Mouse (Mus musculus) embryonic facial prominence, embryonic 14.5 days (tissue): ENCODE results near the gene Zbtb7b. TPM values are rescaled to one million over a fixed set of nuclear protein-coding genes. Genes with fewer than 3 reads are reported as not detected.

Experiments
- ATAC-seq: fragments of 200-750 bp; cut with Nextera tagmentation; 2 replicates; pipeline ENCODE4 v1.8.0; 2017; ENCODE audit warnings: low read depth, moderate number of reproducible peaks, moderate TSS enrichment
- DNase-seq: peaks from one replicate; pipeline ENCODE4 v3.0.0-alpha.2; 2015; ENCODE audit warnings: low spot score
- H3K27ac ChIP-seq: fragments of 300-500 bp; sonication (generic); replicated peaks from 2 replicates; pipeline ENCODE4 v1.5.1; 2014; ENCODE audit warnings: low read depth, mild to moderate bottlenecking, low read length, moderate library complexity
- H3K27me3 ChIP-seq: fragments of 300-500 bp; sonication (generic); replicated peaks from 2 replicates; pipeline ENCODE4 v1.6.1; 2014; ENCODE audit warnings: low read length; ENCODE audit not compliant: control insufficient read depth, insufficient read depth
- H3K36me3 ChIP-seq: fragments of 300-500 bp; sonication (generic); 2 replicates; pipeline ENCODE4 v1.6.1; 2014; ENCODE audit warnings: low read length, mixed read lengths; ENCODE audit not compliant: control insufficient read depth, insufficient read depth
- H3K4me1 ChIP-seq: fragments of 300-500 bp; sonication (generic); 2 replicates; pipeline ENCODE4 v1.6.1; 2014; ENCODE audit warnings: antibody characterized with exemption, low read length; ENCODE audit not compliant: control insufficient read depth, insufficient read depth
- H3K4me2 ChIP-seq: fragments of 300-500 bp; sonication (generic); 2 replicates; pipeline ENCODE4 v1.6.1; 2014; ENCODE audit warnings: low read depth, mild to moderate bottlenecking, low read length, moderate library complexity, mixed read lengths
- H3K4me3 ChIP-seq: fragments of 300-500 bp; sonication (generic); 2 replicates; pipeline ENCODE4 v1.5.1; 2014; ENCODE audit warnings: low read depth, mild to moderate bottlenecking, low read length
- H3K9ac ChIP-seq: fragments of 300-500 bp; sonication (generic); 2 replicates; pipeline ENCODE4 v1.6.1; 2014; ENCODE audit warnings: low read depth, mild to moderate bottlenecking, low read length, moderate library complexity, mixed read lengths
- H3K9me3 ChIP-seq: fragments of 300-500 bp; sonication (generic); 2 replicates; pipeline ENCODE4 v1.6.1; 2016; ENCODE audit warnings: low read length; ENCODE audit not compliant: control insufficient read depth
- WGBS: fragments of 180-500 bp; shearing (Covaris S2); extraction: QIAGEN DNeasy Blood & Tissue Kit; methylation state at CpG from one replicate; pipeline ENCODE4 v1.1.7; 2014; 5-methylcytosine and 5-hydroxymethylcytosine counted together
- polyA plus RNA-seq: library from polyadenylated mRNA; unstranded; fragments of >200 nt; fragmentation: Nextera tagmentation; extraction: Ambion mirVana; gene quantifications from 2 replicates; pipeline ENCODE4 v1.2.1, GENCODE M21; 2014

Gene Zbtb7b
- polyA plus RNA-seq, 1 experiment from 2014 or later = 3.6 TPM

DNA sequence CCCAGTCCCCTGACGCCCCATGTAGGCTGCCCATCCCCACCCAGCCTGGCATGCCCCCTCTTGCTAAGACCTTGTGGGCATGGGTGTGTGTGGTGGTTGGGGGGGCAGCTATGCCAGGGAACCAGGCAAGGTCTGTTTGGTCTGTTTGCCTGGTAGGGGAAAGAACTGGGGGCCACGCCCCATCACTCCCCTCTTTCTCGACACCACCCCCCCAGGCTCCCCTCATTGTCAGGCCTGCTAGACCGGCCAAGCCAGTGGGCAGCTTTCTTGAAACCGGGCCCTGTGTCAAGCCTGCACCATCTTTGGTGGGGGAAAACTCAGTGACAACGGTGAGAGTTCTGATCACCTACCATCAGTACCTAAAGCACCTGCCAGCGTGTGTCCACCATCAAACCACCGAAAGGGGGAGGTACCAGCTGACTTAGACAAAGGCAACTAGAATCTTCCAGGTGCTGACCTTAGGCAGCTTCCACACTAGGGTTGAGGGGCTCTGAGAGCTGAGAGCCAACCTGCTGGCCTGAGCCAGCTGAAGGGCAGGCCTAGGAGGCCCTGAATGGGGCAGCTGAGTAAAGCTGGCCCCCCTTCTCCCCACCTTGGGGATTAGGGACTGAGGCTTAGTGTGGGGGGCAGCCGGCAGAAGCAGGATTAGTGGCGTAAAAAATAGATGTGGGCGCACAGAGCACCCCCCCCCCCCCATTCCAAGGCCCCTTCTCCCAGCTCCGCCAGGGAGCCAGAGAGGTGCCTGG is 10.1 kb downstream of the Zbtb7b start:
- Histone ChIP-seq H3K9ac (0 out of 2 replicates have a peak overlapping the region, but pooled peaks have one; percentile 19), H3K36me3 (0 out of 2 replicates have a peak, but pooled peaks cover under 1% of the 10 kb centered on the region), H3K9me3 (no peaks in the 10 kb centered on the region), H3K27me3 (no peaks in the 10 kb centered on the region), H3K27ac (no peak overlapping the region; the same call in 1 of the 2 replicates), H3K4me2 (peak overlapping the region; percentile 7; the same call in 1 of the 2 replicates), H3K4me3 (no peak overlapping the region), H3K4me1 (peaks cover 13% of the 10 kb centered on the region; the same call in 1 of the 2 replicates)
- ATAC-seq (peak; percentile 38; the same call in 1 of the 2 replicates), DNase-seq (no peak)
- WGBS = 57% methylated on average over 9 of the region's 12 CpGs

DNA sequence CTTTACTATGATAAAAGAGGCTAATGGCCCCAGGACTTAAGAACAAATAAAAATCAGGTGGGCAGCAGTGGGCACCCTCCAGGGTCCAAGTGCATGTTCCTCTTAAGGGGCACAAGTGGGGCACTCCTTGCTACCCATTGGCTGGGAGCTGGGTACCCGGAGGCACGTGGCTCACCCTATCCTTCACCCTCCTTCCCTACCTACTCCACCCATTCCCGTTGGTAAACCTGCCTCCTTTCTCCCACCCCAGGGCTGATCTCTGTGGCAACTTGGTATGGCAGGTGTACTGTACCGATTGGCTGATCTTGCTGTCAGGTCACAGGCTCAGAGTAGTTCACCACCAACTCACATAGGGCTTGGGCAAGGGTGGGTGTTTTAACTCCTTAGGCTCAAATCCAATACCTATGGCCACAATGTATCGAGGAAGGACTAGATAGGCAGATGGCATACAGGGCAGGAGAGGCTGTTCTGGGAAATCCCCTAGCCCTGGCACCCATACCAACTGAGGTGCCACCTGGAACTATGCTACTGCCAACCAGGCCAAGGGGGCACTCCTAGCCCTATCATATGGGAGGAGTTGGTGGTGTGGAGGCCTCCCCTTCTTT is 10.8 kb downstream of the Zbtb7b start:
- no peaks in the 10 kb centered on the region for H3K27me3 ChIP-seq
- H3K4me2 ChIP-seq = no peak overlapping the region
- peaks cover 13% of the 10 kb centered on the region; the same call in 1 of the 2 replicates for H3K4me1 ChIP-seq
- no peak for DNase-seq
- no peaks in the 10 kb centered on the region for H3K9me3 ChIP-seq
- no peak overlapping the region for H3K9ac ChIP-seq
- no peak overlapping the region for H3K4me3 ChIP-seq
- H3K27ac ChIP-seq = no peak overlapping the region
- 0 out of 2 replicates have a peak, but pooled peaks cover 5% of the 10 kb centered on the region for H3K36me3 ChIP-seq
- 76% methylated on average over 5 of the region's 5 CpGs for WGBS
- ATAC-seq = no peak

DNA sequence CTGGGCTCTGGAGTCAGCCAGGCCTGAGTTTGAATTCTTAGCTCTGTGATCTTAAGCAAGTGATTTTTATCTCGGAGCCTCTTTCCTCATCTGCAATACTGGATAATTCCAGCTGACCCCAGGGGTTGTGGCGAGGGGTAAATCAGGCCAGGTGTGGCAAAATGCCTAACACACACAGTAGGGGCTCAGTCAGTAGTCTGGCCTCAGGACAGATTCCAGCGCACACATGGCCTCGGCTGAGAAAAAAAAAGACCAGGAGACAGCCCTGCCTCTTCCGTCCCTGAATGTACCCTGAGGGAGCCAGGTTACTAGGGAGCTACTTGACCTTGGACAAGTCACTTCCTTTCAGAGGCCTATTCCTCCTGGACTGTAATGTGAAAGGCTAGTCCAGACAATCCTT is 11.6 kb downstream of the Zbtb7b start:
- DNase-seq (no peak), ATAC-seq (no peak)
- 63% methylated on average over 5 of the region's 5 CpGs for WGBS
- Histone ChIP-seq H3K36me3 (0 out of 2 replicates have a peak, but pooled peaks cover 5% of the 10 kb centered on the region), H3K9me3 (no peaks in the 10 kb centered on the region), H3K4me3 (no peak overlapping the region), H3K4me2 (no peak overlapping the region), H3K4me1 (peaks cover 13% of the 10 kb centered on the region; the same call in 1 of the 2 replicates), H3K27me3 (no peaks in the 10 kb centered on the region), H3K27ac (no peak overlapping the region), H3K9ac (no peak overlapping the region)

- WGBS = 84% methylated on average over 9 of the region's 9 CpGs
- no peaks in the 10 kb centered on the region for H3K9me3 ChIP-seq
- ATAC-seq = no peak
These were observed 12.3 kb downstream of the Zbtb7b start for GRCm38 (mm10) chr3:89382033-89382882.

GRCm38 (mm10) chr3:89381233-89381632 is 13.3 kb downstream of the Zbtb7b start:
- ATAC-seq (no peak), DNase-seq (no peak)
- 80% methylated on average over 11 of the region's 11 CpGs for WGBS
- H3K27ac ChIP-seq = no peak overlapping the region
- H3K9me3 ChIP-seq = no peaks in the 10 kb centered on the region
- H3K9ac ChIP-seq = no peak overlapping the region
- no peak overlapping the region for H3K4me2 ChIP-seq
- no peak overlapping the region for H3K4me3 ChIP-seq
- no peaks in the 10 kb centered on the region for H3K27me3 ChIP-seq
- H3K4me1 ChIP-seq = 0 out of 2 replicates have a peak, but pooled peaks cover 8% of the 10 kb centered on the region
- 0 out of 2 replicates have a peak, but pooled peaks cover 5% of the 10 kb centered on the region for H3K36me3 ChIP-seq

More at GRCm38 (mm10) chr3:89382033-89382882, 12.3 kb downstream of the Zbtb7b start:
- H3K4me2 ChIP-seq = no peak overlapping the region
- H3K4me3 ChIP-seq = no peak overlapping the region
- H3K27me3 ChIP-seq = no peaks in the 10 kb centered on the region
- 0 out of 2 replicates have a peak, but pooled peaks cover 5% of the 10 kb centered on the region for H3K36me3 ChIP-seq
- H3K4me1 ChIP-seq = peaks cover 13% of the 10 kb centered on the region; the same call in 1 of the 2 replicates
- H3K9ac ChIP-seq = no peak overlapping the region
- no peak overlapping the region for H3K27ac ChIP-seq
- DNase-seq = no peak

DNA sequence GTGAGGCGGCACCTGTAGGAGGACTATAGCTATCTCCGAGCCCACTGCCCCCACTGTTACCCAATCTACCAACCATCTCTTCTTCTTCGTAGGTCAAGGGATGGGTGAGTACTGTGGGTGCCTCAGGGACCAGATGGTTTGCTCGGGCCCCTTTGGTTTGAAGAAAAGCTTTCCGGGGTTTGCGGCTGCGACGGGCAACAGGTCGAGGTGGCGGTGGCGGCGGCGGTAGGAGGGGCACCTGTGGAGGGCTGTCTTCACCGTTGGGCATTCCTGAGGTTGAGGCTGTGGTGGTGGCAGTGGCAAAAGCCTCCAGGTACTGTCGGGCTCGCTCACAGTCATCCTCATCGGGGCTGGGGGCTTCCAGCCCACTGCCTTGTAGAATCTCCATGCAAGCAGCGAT is 13.9 kb downstream of the Zbtb7b start:
- H3K4me3 ChIP-seq = no peak overlapping the region
- no peak for ATAC-seq
- H3K9ac ChIP-seq = no peak overlapping the region
- no peak overlapping the region for H3K27ac ChIP-seq
- H3K36me3 ChIP-seq = 0 out of 2 replicates have a peak, but pooled peaks cover 5% of the 10 kb centered on the region
- H3K27me3 ChIP-seq = no peaks in the 10 kb centered on the region
- H3K9me3 ChIP-seq = no peaks in the 10 kb centered on the region
- WGBS = 90% methylated on average over 17 of the region's 18 CpGs
- H3K4me2 ChIP-seq = no peak overlapping the region
- 0 out of 2 replicates have a peak, but pooled peaks cover 8% of the 10 kb centered on the region for H3K4me1 ChIP-seq
- DNase-seq = no peak

DNA sequence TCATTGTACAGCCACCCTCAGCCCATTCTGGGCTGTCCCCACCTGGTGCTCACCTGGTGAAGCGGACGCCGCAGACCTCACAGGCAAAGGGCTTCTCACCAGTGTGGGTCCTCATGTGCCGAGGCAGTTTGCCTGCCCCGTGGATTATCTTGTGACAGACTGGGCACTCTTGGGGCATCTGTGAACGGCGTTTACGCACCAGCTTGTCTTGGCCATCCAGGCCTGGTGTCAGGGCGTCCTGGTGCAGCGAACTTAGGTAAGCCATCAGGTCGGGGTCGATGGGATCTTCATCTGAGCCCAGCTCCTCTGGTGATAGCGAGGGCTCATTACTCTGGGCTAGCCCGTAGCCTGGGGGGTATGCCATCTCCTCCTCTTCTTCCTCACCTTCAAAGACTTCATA is 14.3 kb downstream of the Zbtb7b start:
- 94% methylated on average over 14 of the region's 14 CpGs for WGBS
- Histone ChIP-seq H3K4me2 (no peak overlapping the region), H3K36me3 (0 out of 2 replicates have a peak, but pooled peaks cover 5% of the 10 kb centered on the region), H3K27me3 (no peaks in the 10 kb centered on the region), H3K4me3 (no peak overlapping the region), H3K4me1 (0 out of 2 replicates have a peak, but pooled peaks cover 3% of the 10 kb centered on the region), H3K27ac (no peak overlapping the region), H3K9me3 (no peaks in the 10 kb centered on the region), H3K9ac (no peak overlapping the region)
- ATAC-seq (no peak), DNase-seq (no peak)
